Mouse (Mus musculus) liver, embryonic 14.5 days (tissue): ENCODE measurements at regions not wholly inside any gene's neighbourhood (a gene's known extent, or its start where the extent isn't known, plus 50 kb on each side); places are given as distances from the start of the nearest gene placed in this dataset.

Source experiments
- ATAC-seq: fragments of 200-750 bp; cut with Nextera tagmentation; 2 replicates; pipeline ENCODE4 v1.8.0; 2017; ENCODE audit warnings: moderate number of reproducible peaks, mild to moderate bottlenecking, moderate library complexity; ENCODE audit not compliant: insufficient read depth
- DNase-seq, 3 experiments: peaks; one replicate each; pipeline ENCODE4 v3.0.0-alpha.2; 2012 to 2013; ENCODE audit warnings: low read depth in 3 of 3, low spot score in 3 of 3
- H3K27ac ChIP-seq: fragments of 300-500 bp; sonication (generic); 2 replicates; pipeline ENCODE4 v1.5.1; 2014; ENCODE audit warnings: moderate library complexity, mild to moderate bottlenecking, control low read depth, inconsistent platforms
- H3K27me3 ChIP-seq: fragments of 300-500 bp; sonication (generic); 2 replicates; pipeline ENCODE4 v1.6.1; 2014; ENCODE audit warnings: mild to moderate bottlenecking, low read length, moderate library complexity; ENCODE audit not compliant: control insufficient read depth, insufficient read depth
- H3K36me3 ChIP-seq: fragments of 300-500 bp; sonication (generic); replicated peaks from 2 replicates; pipeline ENCODE4 v1.6.1; 2014; ENCODE audit warnings: low read depth; ENCODE audit not compliant: control insufficient read depth, insufficient read depth
- H3K4me1 ChIP-seq, 2 experiments: fragments of 200-500 bp in 1 of 2; fragments of 300-500 bp in 1 of 2; sonication (generic) in 1 of 2; replicated peaks; 2 replicates each; pipeline ENCODE4 v1.6.1; 2012 to 2014; ENCODE audit warnings: antibody characterized with exemption in 1 of 2, inconsistent platforms in 1 of 2, low read length in 1 of 2; ENCODE audit not compliant: control insufficient read depth in 2 of 2, insufficient read depth in 2 of 2
- H3K4me2 ChIP-seq: fragments of 300-500 bp; sonication (generic); 2 replicates; pipeline ENCODE4 v1.6.1; 2014; ENCODE audit warnings: low read depth, mild to moderate bottlenecking, control low read depth, moderate library complexity
- H3K4me3 ChIP-seq, 2 experiments: fragments of 200-500 bp in 1 of 2; fragments of 300-500 bp in 1 of 2; sonication (generic) in 1 of 2; 2 replicates each; pipeline ENCODE4 v1.5.1; 2012 to 2014; ENCODE audit warnings: low read depth in 2 of 2, low read length in 2 of 2, mild to moderate bottlenecking in 2 of 2, control low read depth in 1 of 2, inconsistent platforms in 1 of 2, moderate library complexity in 1 of 2; ENCODE audit not compliant: insufficient read depth in 1 of 2
- H3K9ac ChIP-seq: fragments of 300-500 bp; sonication (generic); replicated peaks from 2 replicates; pipeline ENCODE4 v1.6.1; 2014; ENCODE audit warnings: mild to moderate bottlenecking, control low read depth, moderate library complexity
- H3K9me3 ChIP-seq: fragments of 300-500 bp; sonication (generic); 2 replicates; pipeline ENCODE4 v1.6.1; 2016; ENCODE audit warnings: low read length, mixed read lengths; ENCODE audit not compliant: control insufficient read depth
- CTCF ChIP-seq: IDR thresholded peaks from 2 replicates; pipeline ENCODE4 v1.5.1; 2016; ENCODE audit warnings: antibody characterized with exemption, low read depth, control low read depth
- EP300 ChIP-seq: IDR thresholded peaks from 2 replicates; pipeline ENCODE4 v1.6.1; 2016; ENCODE audit warnings: antibody characterized with exemption, low read depth
- WGBS: fragments of 180-500 bp; shearing (Covaris S2); extraction: QIAGEN DNeasy Blood & Tissue Kit; methylation state at CpG from one replicate; pipeline ENCODE4 v1.1.7; 2014; ENCODE audit not compliant: insufficient replicate concordance; 5-methylcytosine and 5-hydroxymethylcytosine counted together

GRCm38 (mm10) chr7:124607061-124607460, 624.4 kb downstream of the Hs3st4 start:
- Histone ChIP-seq H3K9ac (no peak overlapping the region), H3K9me3 (no peaks in the 10 kb centered on the region), H3K36me3 (no peaks in the 10 kb centered on the region), H3K4me3 (no peak overlapping the region), H3K4me1 (no peaks in the 10 kb centered on the region), H3K27me3 (no peaks in the 10 kb centered on the region), H3K27ac (no peak overlapping the region), H3K4me2 (no peak overlapping the region)
- no peak for ATAC-seq
- no peak for DNase-seq
- TF ChIP-seq EP300 (no peak), CTCF (no peak)

DNA sequence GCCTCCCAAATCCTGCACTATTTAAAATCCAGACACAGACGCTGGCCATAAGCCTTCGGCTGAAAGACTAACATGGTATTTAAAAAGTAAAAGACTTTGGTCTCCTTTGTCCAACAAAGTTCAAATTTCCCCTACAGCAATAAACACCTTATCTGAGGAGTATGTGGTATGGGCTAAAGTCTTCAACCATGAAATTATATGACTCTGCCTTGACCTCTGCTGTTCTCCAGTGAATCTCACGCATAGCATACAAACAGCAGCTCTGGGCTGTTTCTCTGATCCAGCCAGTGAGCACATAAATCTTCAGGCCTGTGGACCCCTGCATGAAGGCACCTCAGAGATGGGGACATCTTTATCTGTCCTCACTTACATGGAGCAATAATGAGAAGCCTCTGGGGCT, 627.8 kb downstream of the Hs3st4 start:
- Histone ChIP-seq H3K27ac (no peak overlapping the region), H3K36me3 (no peaks in the 10 kb centered on the region), H3K9ac (no peak overlapping the region), H3K9me3 (no peaks in the 10 kb centered on the region), H3K27me3 (no peaks in the 10 kb centered on the region), H3K4me3 (no peak overlapping the region), H3K4me2 (no peak overlapping the region), H3K4me1 (no peaks in the 10 kb centered on the region)
- WGBS, result 67% methylated on average over 3 of the region's 3 CpGs
- TF ChIP-seq CTCF, result no peak
- TF ChIP-seq EP300, result no peak
- no peak for ATAC-seq
- DNase-seq, result no peak

DNA sequence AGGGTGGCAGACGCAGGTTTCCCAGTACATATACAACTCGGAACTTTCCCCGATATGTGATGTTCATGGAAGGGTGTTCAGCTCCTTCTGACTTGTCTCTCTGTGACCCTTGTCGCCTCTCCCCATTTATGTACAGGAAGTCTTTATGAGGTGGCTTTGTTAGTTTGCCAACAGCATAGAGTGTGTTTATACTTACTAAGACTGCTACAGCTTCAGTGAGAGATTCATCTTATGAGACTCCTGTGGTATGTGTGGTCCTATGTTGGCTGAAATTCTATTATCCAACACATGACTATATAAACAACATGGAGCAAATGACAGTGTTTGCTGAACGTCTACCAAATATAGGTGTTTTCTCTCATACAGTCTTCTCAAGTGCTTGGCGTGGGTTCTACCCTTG, 664.5 kb downstream of the Hs3st4 start:
- Histone ChIP-seq H3K27me3 (no peaks in the 10 kb centered on the region), H3K9me3 (no peaks in the 10 kb centered on the region), H3K36me3 (no peaks in the 10 kb centered on the region), H3K4me1 (no peaks in the 10 kb centered on the region), H3K4me3 (no peak overlapping the region), H3K27ac (no peak overlapping the region), H3K9ac (no peak overlapping the region), H3K4me2 (no peak overlapping the region)
- WGBS, result 65% methylated on average over 6 of the region's 6 CpGs
- DNase-seq (no peak), ATAC-seq (no peak)
- TF ChIP-seq EP300 (no peak), CTCF (no peak)

DNA sequence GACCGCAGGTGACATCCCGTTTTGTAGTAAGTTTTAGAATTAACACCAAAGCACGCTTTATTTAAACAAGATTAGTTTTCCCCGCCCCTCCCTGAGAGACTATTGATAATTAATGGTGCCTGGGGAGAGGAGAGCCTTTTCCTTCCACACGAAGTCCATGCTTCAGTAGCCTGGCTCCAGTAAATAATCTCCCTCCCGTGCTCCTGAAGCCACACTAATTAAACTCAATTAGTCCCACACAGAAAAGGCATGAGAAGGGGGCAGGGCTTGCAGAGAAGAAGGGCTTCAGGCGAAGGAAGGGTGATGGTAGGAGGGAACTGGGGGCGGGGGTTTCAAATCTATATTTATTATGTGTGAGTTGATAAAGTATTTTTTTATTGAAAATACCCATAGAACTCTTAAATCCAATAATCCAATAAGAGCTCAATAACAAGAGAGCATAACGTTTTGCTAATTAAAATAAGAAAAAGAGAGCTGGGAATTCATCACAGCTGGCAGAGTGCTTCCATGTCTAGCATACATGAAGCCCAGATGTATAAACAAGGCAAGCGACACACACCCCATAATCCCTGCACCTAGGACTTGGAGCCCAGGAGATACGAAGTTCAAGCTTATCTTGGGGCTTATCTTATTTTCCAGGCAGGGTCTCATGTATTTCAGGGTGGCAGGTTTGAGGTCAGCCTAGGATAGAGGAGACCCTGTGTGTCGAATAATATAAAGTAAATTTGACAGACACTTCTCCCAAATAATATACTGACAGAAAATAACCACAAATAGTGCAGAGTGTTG, 684.7 kb downstream of the Hs3st4 start:
- ATAC-seq (no peak), DNase-seq (no peak)
- H3K27me3 ChIP-seq, result no peaks in the 10 kb centered on the region
- H3K4me1 ChIP-seq, result no peaks in the 10 kb centered on the region
- no peaks in the 10 kb centered on the region for H3K9me3 ChIP-seq
- no peak for TF ChIP-seq EP300
- no peak for TF ChIP-seq CTCF
- H3K36me3 ChIP-seq, result no peaks in the 10 kb centered on the region
- WGBS, result 33% methylated on average over 12 of the region's 12 CpGs
- no peak overlapping the region for H3K4me3 ChIP-seq
- H3K27ac ChIP-seq, result no peak overlapping the region
- no peak overlapping the region for H3K9ac ChIP-seq
- no peak overlapping the region for H3K4me2 ChIP-seq

GRCm38 (mm10) chr7:124668058-124668457, 685.4 kb downstream of the Hs3st4 start:
- no peak overlapping the region for H3K4me2 ChIP-seq
- TF ChIP-seq CTCF (no peak), EP300 (no peak)
- ATAC-seq (no peak), DNase-seq (no peak)
- no peaks in the 10 kb centered on the region for H3K4me1 ChIP-seq
- H3K9me3 ChIP-seq, result no peaks in the 10 kb centered on the region
- WGBS, result 66% methylated on average over 4 of the region's 4 CpGs
- H3K27ac ChIP-seq, result no peak overlapping the region
- no peak overlapping the region for H3K4me3 ChIP-seq
- no peaks in the 10 kb centered on the region for H3K27me3 ChIP-seq
- H3K36me3 ChIP-seq, result no peaks in the 10 kb centered on the region
- H3K9ac ChIP-seq, result no peak overlapping the region
